Mouse (Mus musculus): ENCODE data around the gene Ptar1.
A peak's percentile ranks its signal among the peaks of the same experiment; 100 is the strongest.
"Not testable (repeated sequence)": the region's sequence is repeated elsewhere in the genome, so short reads cannot be mapped to it uniquely, and the experiment has no call there.

Ptar1 gene

DNA sequence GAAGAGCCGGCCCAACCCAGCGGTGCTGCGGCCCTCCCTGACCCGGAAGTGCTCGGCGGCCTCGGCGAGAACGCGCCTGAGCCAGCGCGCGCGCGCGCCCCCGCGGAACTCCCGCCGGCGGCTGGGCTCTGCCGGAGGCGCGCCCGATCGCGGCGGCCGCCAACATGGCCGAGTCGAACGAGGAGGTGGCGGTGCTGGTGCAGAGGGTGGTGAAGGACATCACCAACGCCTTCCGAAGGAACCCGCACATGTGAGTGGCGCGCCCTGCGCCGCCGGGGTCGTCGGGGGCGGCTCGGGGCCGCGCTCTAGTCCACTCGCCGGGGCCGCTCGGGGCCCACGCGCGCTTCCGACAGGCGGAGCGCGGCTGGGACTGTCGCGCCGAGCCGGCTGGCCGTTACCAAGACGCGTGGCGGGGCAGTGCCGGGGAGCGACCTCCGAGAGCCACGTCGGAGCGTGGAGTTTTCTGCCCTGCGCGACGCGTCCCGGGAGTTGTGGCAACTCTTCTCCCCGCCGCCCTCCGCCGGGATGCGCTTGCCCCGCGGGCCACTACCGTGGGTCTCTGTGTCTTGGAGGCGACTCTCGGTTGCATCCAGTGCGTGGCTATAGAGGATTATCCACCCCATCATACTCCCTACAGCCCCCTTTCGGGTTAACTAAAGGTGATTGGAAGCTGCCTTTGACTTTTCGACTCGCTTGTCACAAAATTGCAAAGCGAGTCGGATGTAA, at the start of gene Ptar1:
Ptar1 (plus strand) TSS at position 134 of the 726 bp plus-strand sequence.
- peak; percentile 86 for DNase-seq (ENCODE audit: low spot score)

DNA sequence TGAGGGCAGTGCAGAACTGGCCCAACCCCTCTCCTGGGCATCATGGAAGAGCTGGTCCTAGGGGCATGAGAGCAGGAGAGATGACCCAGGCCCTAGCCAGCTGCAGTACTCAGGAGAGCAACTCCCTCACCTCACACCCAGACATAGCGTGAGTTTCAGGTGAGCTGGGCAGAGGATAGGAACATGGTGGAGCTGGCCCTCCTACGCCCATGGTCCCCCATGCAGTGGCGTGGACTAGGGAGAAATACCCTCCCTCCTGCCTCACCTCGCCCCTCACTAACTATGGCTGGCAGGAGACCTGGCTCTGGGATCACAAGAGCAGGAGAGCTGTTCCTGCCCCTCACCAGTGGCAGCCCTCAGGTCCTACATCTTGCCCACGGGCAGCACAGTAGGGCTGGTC, 43.4 kb upstream of the Ptar1 start:
- no peak for DNase-seq (ENCODE audit: low spot score)

DNA sequence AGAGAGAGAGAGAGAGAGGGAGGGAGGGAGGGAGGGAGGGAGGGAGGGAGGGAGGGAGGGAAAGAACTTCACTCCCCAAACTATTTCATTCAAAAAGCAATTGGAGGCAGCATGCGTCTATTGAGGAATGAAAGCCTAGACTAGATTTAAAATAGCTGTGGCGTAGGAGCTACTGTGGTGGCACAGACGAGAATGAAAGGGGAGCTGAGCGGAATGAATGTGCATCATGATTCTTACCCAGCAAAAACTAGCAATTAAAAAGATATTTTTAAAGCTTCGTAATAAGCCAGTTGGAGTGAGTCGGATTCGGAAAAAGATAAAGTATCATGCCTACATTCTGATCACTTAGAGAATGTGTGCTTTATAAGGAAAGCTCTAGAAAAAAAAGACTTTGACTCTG, 41.9 kb upstream of the Ptar1 start:
- no peak for DNase-seq (ENCODE audit: low spot score)

DNA sequence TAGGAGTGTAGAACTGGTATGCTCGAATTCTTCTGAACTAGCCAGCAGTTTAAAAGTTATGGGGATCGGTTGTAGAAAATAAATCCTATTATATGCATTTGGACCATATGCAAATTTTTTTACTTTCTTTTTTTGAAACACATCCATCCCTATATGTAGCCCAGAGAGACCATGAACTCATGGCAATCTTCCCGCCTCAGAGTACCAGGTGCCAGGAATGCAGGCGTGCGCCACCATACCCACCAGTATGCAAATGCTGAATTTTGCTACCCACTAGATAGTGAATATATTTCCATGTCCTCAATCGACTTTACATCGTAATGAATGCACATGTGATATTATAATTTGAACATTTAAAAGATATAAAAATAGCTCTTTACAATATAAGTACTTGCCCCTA, 39.9 kb upstream of the Ptar1 start:
- DNase-seq (ENCODE audit: low spot score), result no peak

GRCm38 (mm10) chr19:23652644-23653043, 34.6 kb upstream of the Ptar1 start, which contains the start of gene 1700028P14Rik:
Gene 1700028P14Rik (minus strand): TSS chr19:23652812.
- DNase-seq (ENCODE audit: low spot score), result no peak

DNA sequence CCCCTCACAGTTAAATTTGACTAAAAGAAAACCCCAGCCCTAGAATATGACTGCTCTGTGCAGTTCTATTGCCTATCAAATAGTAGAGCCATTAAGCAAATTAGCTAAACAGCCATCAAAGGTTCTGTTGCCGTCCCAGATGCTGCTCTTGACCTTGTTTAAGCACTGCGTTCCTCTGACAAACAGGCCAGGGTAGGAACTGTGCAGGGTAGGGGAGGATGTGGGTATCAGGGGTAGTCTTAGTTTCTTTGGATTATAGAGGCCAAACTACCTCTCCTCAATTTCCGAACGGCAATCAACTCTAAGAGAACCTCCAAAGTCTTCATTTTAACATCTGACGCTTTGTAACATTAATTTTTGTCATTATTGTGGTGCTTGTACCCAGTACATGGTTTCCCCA, 34.1 kb upstream of the Ptar1 start:
- DNase-seq (ENCODE audit: low spot score), result no peak

GRCm38 (mm10) chr19:23657261-23657932, 29.8 kb upstream of the Ptar1 start:
- DNase-seq (ENCODE audit: low spot score), result no peak

GRCm38 (mm10) chr19:23658350-23658749, 28.9 kb upstream of the Ptar1 start:
- no peak for DNase-seq (ENCODE audit: low spot score)

DNA sequence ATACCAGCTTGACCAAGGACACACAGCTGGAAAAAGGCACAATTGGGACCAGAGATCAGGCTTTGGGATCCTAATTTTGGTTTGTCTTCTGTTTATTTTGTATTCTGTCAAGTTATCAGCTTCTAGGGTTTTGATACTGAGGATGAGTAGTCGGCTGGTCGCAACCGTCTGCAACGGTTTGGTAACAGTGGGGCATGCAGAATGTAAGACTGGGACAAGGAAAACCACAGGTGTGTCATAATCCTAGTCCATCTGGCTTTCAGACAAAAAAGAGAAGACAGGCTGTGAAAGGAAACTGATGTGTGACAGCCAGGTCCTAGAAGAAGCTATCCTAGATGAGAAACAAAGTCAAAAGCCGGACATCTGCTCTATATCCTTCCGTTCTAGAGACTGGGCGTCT, 23.1 kb upstream of the Ptar1 start:
- no peak for DNase-seq (ENCODE audit: low spot score)

GRCm38 (mm10) chr19:23668142-23668655, 19.0 kb upstream of the Ptar1 start:
- DNase-seq (ENCODE audit: low spot score), result no peak

- no peak for DNase-seq (ENCODE audit: low spot score)
Measured at GRCm38 (mm10) chr19:23673021-23673420, 14.2 kb upstream of the Ptar1 start.

GRCm38 (mm10) chr19:23675656-23676055, 11.6 kb upstream of the Ptar1 start:
- not testable (repeated sequence) for DNase-seq (ENCODE audit: low spot score)

DNA sequence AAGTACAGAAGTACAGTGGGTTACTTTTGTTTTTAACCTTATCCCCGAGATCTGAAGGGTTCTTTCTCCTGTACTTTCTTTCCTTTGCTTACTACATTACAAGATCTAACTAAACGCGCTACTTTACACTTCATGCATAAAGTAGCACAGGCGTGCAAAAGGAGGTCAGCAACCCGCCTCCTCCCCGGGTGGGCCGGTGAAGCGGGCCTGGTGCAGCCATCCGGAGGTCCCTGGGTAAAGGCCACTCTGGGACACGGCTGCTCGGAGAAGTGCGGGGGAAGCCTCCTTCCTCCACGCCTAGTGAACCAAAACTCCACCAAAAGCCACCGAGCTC, 300 bp upstream of the Ptar1 start:
- no peak for DNase-seq (ENCODE audit: low spot score)

DNA sequence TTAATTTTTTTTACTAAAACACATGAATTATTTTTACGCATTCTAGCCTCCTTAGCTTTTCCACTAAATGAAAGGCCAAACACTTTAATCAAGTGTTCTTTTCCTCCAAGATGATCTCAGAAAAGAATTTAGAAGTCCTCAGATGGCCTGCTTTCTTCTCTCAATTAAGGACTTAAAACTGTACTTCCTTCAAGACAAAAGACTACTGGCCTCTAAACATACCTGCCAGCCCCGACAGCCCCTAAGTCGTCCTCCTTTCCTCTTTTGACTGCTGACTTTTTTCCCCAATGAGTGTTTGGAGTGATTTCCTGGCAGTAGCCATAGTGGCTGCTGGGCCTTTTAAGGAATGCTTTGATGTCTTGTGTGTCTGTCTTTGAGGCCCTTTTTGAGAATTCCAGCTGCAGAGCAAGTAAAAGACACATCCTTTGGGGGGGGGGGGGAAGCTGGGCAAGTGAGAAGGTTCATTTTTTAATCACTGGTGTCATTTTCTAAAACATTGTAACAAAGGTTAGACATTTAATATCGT, 1.3 kb downstream of the Ptar1 start:
- DNase-seq (ENCODE audit: low spot score), result no peak

DNA sequence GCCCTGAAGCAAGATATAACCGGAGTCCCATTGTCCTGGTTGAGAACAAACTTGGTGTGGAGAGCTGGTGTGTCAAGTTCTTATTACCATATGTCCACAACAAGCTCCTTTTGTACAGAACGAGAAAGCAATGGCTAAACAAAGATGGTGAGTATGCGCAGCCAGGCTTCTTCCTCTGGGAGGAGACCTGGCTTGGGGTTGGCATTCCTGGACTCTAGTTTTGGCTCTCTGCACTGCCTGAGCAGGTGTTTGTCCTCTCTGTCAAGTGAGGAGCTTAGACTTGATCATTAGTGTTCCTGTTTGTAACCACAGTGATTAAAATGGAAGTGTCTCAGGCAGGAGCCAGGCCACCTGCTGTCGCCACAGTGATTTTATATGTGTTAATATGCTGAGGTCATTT, 7.1 kb downstream of the Ptar1 start:
- DNase-seq (ENCODE audit: low spot score), result no peak

DNA sequence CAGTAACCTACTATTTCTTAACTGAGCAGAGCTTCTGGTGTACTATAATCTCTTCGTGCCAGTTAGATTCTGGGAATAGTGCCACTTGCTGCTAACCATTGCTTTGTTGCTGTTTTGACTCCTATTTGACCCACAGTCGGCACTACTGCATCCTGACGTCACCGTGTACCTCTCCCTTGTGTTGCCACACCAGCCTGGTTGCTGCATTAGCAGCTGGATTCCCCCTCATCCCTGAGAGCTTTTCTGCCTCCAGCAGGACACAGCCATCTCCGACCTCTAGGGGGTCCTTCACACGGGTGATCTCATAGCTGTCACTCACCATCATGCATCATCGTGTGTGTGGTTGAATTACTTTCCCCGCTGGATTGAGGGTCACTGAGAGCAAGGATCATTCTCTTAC, 10.6 kb downstream of the Ptar1 start:
- DNase-seq (ENCODE audit: low spot score), result no peak

- DNase-seq (ENCODE audit: low spot score), result no peak
Measured at GRCm38 (mm10) chr19:23698366-23698765, 11.1 kb downstream of the Ptar1 start.

DNA sequence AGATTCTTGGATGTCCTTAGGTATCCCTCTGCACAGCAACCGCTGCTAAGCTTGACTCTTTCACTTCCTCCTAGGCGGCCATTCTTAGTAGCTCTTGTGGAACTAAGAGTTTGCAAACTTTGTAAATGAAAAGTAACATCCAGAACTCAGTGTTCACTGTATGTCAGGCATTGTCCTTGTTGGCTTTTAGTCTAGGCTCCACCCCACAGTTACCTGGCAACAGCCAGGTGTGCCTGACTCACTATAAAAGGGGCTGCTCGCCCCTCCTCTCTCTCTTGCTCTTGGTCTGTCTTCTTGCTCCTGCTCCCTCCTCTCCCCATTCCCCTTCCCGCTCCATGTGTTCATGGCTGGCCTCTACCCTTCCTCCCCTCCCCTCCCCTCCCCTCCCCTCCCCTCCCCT, 11.9 kb downstream of the Ptar1 start:
- no peak for DNase-seq (ENCODE audit: low spot score)

DNA sequence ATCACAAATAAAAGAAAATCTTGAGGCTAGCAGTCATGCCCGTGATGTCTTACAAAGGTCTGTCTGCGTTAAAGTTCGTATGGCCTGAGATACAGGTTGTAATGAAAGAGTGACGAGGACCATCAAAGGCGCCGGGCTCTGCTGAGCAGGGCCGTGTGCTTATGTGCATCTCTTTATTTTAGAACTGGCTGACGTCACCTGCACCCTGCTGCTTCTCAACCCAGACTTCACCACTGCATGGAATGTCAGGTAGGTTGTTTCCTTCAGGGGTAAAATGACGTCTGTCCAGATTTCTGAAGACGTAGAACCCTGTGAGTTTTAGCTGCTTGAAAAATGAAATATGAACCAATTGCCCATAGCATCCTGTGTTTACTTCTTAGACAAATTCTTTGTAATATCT, 15.7 kb downstream of the Ptar1 start:
- no peak for DNase-seq (ENCODE audit: low spot score)

- no peak for DNase-seq (ENCODE audit: low spot score)
Measured at GRCm38 (mm10) chr19:23705383-23705782, 18.2 kb downstream of the Ptar1 start.

DNA sequence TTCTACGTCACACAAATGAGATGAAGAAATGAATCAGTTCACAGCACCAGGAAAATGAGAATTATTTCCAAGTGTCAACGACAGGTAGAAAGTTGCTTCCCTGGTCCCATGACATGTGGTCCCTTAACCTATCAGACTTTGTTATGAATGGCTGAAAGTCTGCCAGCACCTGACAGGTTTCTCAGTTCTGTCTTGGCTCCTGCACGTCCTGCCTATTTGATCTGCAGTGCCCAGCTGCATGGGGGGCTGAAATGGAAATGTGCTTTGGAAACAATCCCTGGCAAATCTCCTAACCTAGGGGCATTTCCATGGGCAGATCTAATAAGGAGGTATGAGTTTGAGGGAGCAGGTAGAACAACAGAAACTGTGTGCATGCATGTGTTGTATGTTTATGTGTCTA, 59.3 kb downstream of the Ptar1 start:
- DNase-seq (ENCODE audit: low spot score), result no peak

- DNase-seq (ENCODE audit: low spot score), result no peak
Measured at GRCm38 (mm10) chr19:23757011-23757410, 69.8 kb downstream of the Ptar1 start.

DNA sequence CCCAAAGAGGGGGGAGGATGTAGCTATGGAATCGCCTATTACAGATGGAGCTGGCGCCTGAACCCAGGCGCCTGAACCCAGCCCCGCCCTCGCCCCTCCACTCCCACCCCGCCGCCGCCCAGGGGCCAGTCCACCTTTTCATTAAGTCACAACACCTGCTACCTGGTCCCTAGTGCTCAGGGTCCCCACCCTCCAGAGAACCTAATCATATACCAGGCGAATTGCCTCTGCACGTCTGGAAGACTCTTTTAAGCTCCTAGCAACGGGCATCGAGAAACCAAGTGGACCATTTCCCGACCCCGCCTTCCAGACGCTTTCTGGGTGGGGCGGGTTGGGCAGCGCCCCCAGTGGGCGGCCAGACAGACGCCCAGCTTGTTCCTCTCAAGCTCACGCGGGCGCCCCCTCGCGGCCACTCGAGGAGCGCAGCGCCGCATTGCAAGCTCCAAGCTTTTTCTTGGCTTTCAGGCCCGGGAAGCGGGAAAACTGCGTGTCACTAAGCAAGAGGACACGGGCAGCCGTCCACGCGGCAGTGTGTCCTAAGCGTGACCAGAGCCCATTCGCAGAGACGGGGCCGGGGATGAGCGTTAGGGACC, 70.8 kb downstream of the Ptar1 start:
- peak; percentile 69 for DNase-seq (ENCODE audit: low spot score)

Measured in spleen, adult 12 weeks (tissue).